Mouse (Mus musculus) effector memory CD4-positive, alpha-beta T cell, adult 5 months (primary cell): Measurements from ENCODE around the gene Itpkc. TPM values are rescaled to one million over a fixed set of nuclear protein-coding genes. Genes with fewer than 3 reads are reported as not detected.

ENCODE experiments used
- polyA plus RNA-seq: library from polyadenylated mRNA; unstranded; fragments of 100-300 nt; shearing (Covaris generic); gene quantifications from one replicate; pipeline ENCODE4 v1.2.1, GENCODE M21; 2017

Gene Itpkc
- 20.4 TPM for polyA plus RNA-seq

GRCm38 (mm10) chr7:27228281-27228821, at the start of gene Itpkc:
Gene Itpkc, minus strand, starts transcription at chr7:27228661.

GRCm38 (mm10) chr7:27258205-27258899, 29.9 kb upstream of the Itpkc start, which contains the start of gene Numbl:
Gene Numbl, plus strand, starts transcription at chr7:27258433.

GRCm38 (mm10) chr7:27232781-27233281, 4.4 kb upstream of the Itpkc start, which contains the start of gene Coq8b:
Gene Coq8b, plus strand, starts transcription at chr7:27233023.

GRCm38 (mm10) chr7:27195681-27196611, 32.5 kb downstream of the Itpkc start, which contains the start of the genes BC024978 and Snrpa:
Gene BC024978, plus strand, starts transcription at chr7:27195781.
Gene Snrpa, minus strand, starts transcription at chr7:27196271.

GRCm38 (mm10) chr7:27180837-27181695, 47.4 kb downstream of the Itpkc start, which contains the start of the genes Gm21983 and Mia:
Gene Gm21983, minus strand, starts transcription at chr7:27181086.
Gene Mia, minus strand, starts transcription at chr7:27181157.

GRCm38 (mm10) chr7:27178324-27179216, 49.9 kb downstream of the Itpkc start, which contains the start of gene Rab4b:
Gene Rab4b, minus strand, starts transcription at chr7:27178896.

GRCm38 (mm10) chr7:27166614-27167474, 61.6 kb downstream of the Itpkc start, which contains the start of gene Egln2:
Gene Egln2, minus strand, starts transcription at chr7:27166802.

Other genes with a start within 250 kb of the Itpkc start
- not detected for gene Cyp2a12, start 199.6 kb downstream of the Itpkc start, polyA plus RNA-seq
- not detected for gene Cyp2f2, start 108.8 kb downstream of the Itpkc start, polyA plus RNA-seq
- gene Cyp2t4, start 74.9 kb downstream of the Itpkc start, polyA plus RNA-seq, result not detected
- gene Egln2, start 61.9 kb downstream of the Itpkc start, polyA plus RNA-seq, result 73.8 TPM
- 141 TPM for gene Rab4b, start 49.8 kb downstream of the Itpkc start, polyA plus RNA-seq
- 0.65 TPM for gene Gm21983, start 47.6 kb downstream of the Itpkc start, polyA plus RNA-seq
- not detected for gene Mia, start 47.5 kb downstream of the Itpkc start, polyA plus RNA-seq
- 2.0 TPM for gene BC024978, start 32.9 kb downstream of the Itpkc start, polyA plus RNA-seq
- 67.6 TPM for gene Snrpa, start 32.4 kb downstream of the Itpkc start, polyA plus RNA-seq
- 14.5 TPM for gene Coq8b, start 4.4 kb upstream of the Itpkc start, polyA plus RNA-seq
- gene Numbl, start 29.8 kb upstream of the Itpkc start, polyA plus RNA-seq, result 2.2 TPM
- gene Ltbp4, start 109.0 kb upstream of the Itpkc start, polyA plus RNA-seq, result 1.6 TPM
- gene Shkbp1, start 127.4 kb upstream of the Itpkc start, polyA plus RNA-seq, result 56.3 TPM
- gene Gm20479, start 128.8 kb upstream of the Itpkc start, polyA plus RNA-seq, result 1.1 TPM
- gene Sptbn4, start 219.0 kb upstream of the Itpkc start, polyA plus RNA-seq, result not detected
- 5.3 TPM for gene Blvrb, start 219.3 kb upstream of the Itpkc start, polyA plus RNA-seq
- gene Sertad3, start 245.1 kb upstream of the Itpkc start, polyA plus RNA-seq, result 21.2 TPM